Mouse (Mus musculus) forebrain, embryonic 10.5 days (tissue): ENCODE measurements around the gene Gal3st1. TPM values are rescaled to one million over a fixed set of nuclear protein-coding genes. Genes with fewer than 3 reads are reported as not detected.
"Not testable (repeated sequence)": the region's sequence is repeated elsewhere in the genome, so short reads cannot be mapped to it uniquely, and the experiment has no call there.

ENCODE experiments used
- DNase-seq: peaks from one replicate; pipeline ENCODE4 v3.0.0-alpha.2; 2017; ENCODE audit warnings: low spot score; ENCODE audit errors: extremely low spot score
- H3K27ac ChIP-seq: fragments of 300-500 bp; sonication (generic); 2 replicates; pipeline ENCODE4 v1.5.1; 2016; ENCODE audit warnings: mild to moderate bottlenecking
- H3K27me3 ChIP-seq: fragments of 300-500 bp; sonication (generic); 2 replicates; pipeline ENCODE4 v1.6.1; 2016; ENCODE audit warnings: mild to moderate bottlenecking; ENCODE audit not compliant: poor library complexity, severe bottlenecking
- H3K36me3 ChIP-seq: fragments of 300-500 bp; sonication (generic); replicated peaks from 2 replicates; pipeline ENCODE4 v1.6.1; 2016; ENCODE audit warnings: mild to moderate bottlenecking, moderate library complexity
- H3K4me1 ChIP-seq: fragments of 300-500 bp; sonication (generic); 2 replicates; pipeline ENCODE4 v1.6.1; 2016
- H3K4me3 ChIP-seq: fragments of 300-500 bp; sonication (generic); 2 replicates; pipeline ENCODE4 v1.5.1; 2016; ENCODE audit warnings: mild to moderate bottlenecking, moderate library complexity
- H3K9me3 ChIP-seq: fragments of 300-500 bp; sonication (generic); 2 replicates; pipeline ENCODE4 v1.6.1; 2016; ENCODE audit warnings: mild to moderate bottlenecking, moderate library complexity
- WGBS: fragments of 180-500 bp; shearing (Covaris S2); methylation state at CpG from one replicate; pipeline ENCODE4 v1.1.7; 2016; 5-methylcytosine and 5-hydroxymethylcytosine counted together
- polyA plus RNA-seq: library from polyadenylated mRNA; unstranded; fragments of >200 nt; fragmentation: Nextera tagmentation; extraction: Ambion mirVana; gene quantifications from 2 replicates; pipeline ENCODE4 v1.2.1, GENCODE M21; 2016

The Gal3st1 gene
- polyA plus RNA-seq, 1 experiment from 2014 or later, result 0.17 TPM

- Histone ChIP-seq H3K4me1 (peaks cover 1% of the 10 kb centered on the region), H3K27me3 (peaks cover 4% of the 10 kb centered on the region), H3K4me3 (no peak overlapping the region), H3K9me3 (no peaks in the 10 kb centered on the region), H3K36me3 (no peaks in the 10 kb centered on the region), H3K27ac (no peak overlapping the region)
- WGBS, result 40% methylated on average over 3 of the region's 3 CpGs
- DNase-seq, result no peak
These were observed 6.3 kb downstream of the Gal3st1 start for GRCm38 (mm10) chr11:3989748-3990147.

- no peak overlapping the region for H3K27ac ChIP-seq
- DNase-seq, result no peak
- H3K4me3 ChIP-seq, result no peak overlapping the region
- H3K4me1 ChIP-seq, result peaks cover 5% of the 10 kb centered on the region
- H3K9me3 ChIP-seq, result no peaks in the 10 kb centered on the region
- H3K27me3 ChIP-seq, result peaks cover 19% of the 10 kb centered on the region
- no peaks in the 10 kb centered on the region for H3K36me3 ChIP-seq
- WGBS, result 83% methylated on average over 6 of the region's 6 CpGs
These were observed 9.7 kb downstream of the Gal3st1 start for GRCm38 (mm10) chr11:3993132-3993531.

- Histone ChIP-seq H3K9me3 (no peaks in the 10 kb centered on the region), H3K4me3 (no peak overlapping the region), H3K36me3 (no peaks in the 10 kb centered on the region), H3K27ac (no peak overlapping the region), H3K27me3 (peaks cover 26% of the 10 kb centered on the region), H3K4me1 (peaks cover 12% of the 10 kb centered on the region)
- WGBS, result 82% methylated on average over 6 of the region's 6 CpGs
- no peak for DNase-seq
These were observed 10.5 kb downstream of the Gal3st1 start for GRCm38 (mm10) chr11:3993914-3994313.

GRCm38 (mm10) chr11:3995511-3995910, 12.1 kb downstream of the Gal3st1 start:
- 88% methylated on average over 5 of the region's 5 CpGs for WGBS
- Histone ChIP-seq H3K4me3 (no peak overlapping the region), H3K4me1 (peaks cover 12% of the 10 kb centered on the region), H3K36me3 (no peaks in the 10 kb centered on the region), H3K27ac (no peak overlapping the region), H3K9me3 (no peaks in the 10 kb centered on the region), H3K27me3 (peaks cover 42% of the 10 kb centered on the region)
- no peak for DNase-seq

- Histone ChIP-seq H3K27me3 (peaks cover 47% of the 10 kb centered on the region), H3K4me1 (peaks cover 12% of the 10 kb centered on the region), H3K9me3 (no peaks in the 10 kb centered on the region), H3K27ac (no peak overlapping the region), H3K36me3 (no peaks in the 10 kb centered on the region), H3K4me3 (no peak overlapping the region)
- DNase-seq, result no peak
- 87% methylated on average over 3 of the region's 3 CpGs for WGBS
These were observed 13.4 kb downstream of the Gal3st1 start for GRCm38 (mm10) chr11:3996840-3997239.

- 8% methylated on average over 66 of the region's 66 CpGs for WGBS
- peaks cover 47% of the 10 kb centered on the region for H3K27me3 ChIP-seq
- peaks cover 12% of the 10 kb centered on the region for H3K4me1 ChIP-seq
- H3K36me3 ChIP-seq, result no peaks in the 10 kb centered on the region
- peak overlapping the region; percentile 42 for H3K4me3 ChIP-seq
- no peaks in the 10 kb centered on the region for H3K9me3 ChIP-seq
- H3K27ac ChIP-seq, result no peak overlapping the region
- peak; percentile 26 for DNase-seq
These were observed 14.7 kb downstream of the Gal3st1 start for GRCm38 (mm10) chr11:3997978-3998720.

- no peak for DNase-seq
- WGBS, result 81% methylated on average over 5 of the region's 5 CpGs
These were observed 16.1 kb downstream of the Gal3st1 start for GRCm38 (mm10) chr11:3999547-3999946.

GRCm38 (mm10) chr11:4001603-4002002, 18.2 kb downstream of the Gal3st1 start:
- Histone ChIP-seq H3K9me3 (no peaks in the 10 kb centered on the region), H3K36me3 (no peaks in the 10 kb centered on the region), H3K27ac (no peak overlapping the region), H3K27me3 (peaks cover 44% of the 10 kb centered on the region), H3K4me1 (peaks cover 12% of the 10 kb centered on the region), H3K4me3 (no peak overlapping the region)
- WGBS, result 11% methylated on average over 5 of the region's 5 CpGs
- DNase-seq, result peak; percentile 68

More at GRCm38 (mm10) chr11:3999547-3999946, 16.1 kb downstream of the Gal3st1 start:
- Histone ChIP-seq H3K4me1 (peaks cover 12% of the 10 kb centered on the region), H3K4me3 (no peak overlapping the region), H3K9me3 (no peaks in the 10 kb centered on the region), H3K36me3 (no peaks in the 10 kb centered on the region), H3K27me3 (peaks cover 47% of the 10 kb centered on the region), H3K27ac (no peak overlapping the region)

- Histone ChIP-seq H3K4me1 (no peaks in the 10 kb centered on the region), H3K27me3 (peaks cover 7% of the 10 kb centered on the region), H3K4me3 (no peak overlapping the region), H3K36me3 (no peaks in the 10 kb centered on the region), H3K27ac (no peak overlapping the region), H3K9me3 (no peaks in the 10 kb centered on the region)
- DNase-seq, result no peak
- WGBS, result 74% methylated on average over 5 of the region's 5 CpGs
These were observed 21.9 kb downstream of the Gal3st1 start for GRCm38 (mm10) chr11:4005220-4005805.

GRCm38 (mm10) chr11:4006462-4006861, 23.0 kb downstream of the Gal3st1 start:
- no peak for DNase-seq
- 86% methylated on average over 3 of the region's 3 CpGs for WGBS

GRCm38 (mm10) chr11:4012616-4013015, 29.2 kb downstream of the Gal3st1 start:
- DNase-seq, result no peak
- Histone ChIP-seq H3K4me1 (no peaks in the 10 kb centered on the region), H3K27me3 (no peaks in the 10 kb centered on the region), H3K36me3 (no peaks in the 10 kb centered on the region), H3K27ac (no peak overlapping the region), H3K9me3 (peaks cover 6% of the 10 kb centered on the region), H3K4me3 (no peak overlapping the region)
- 59% methylated on average over 1 of the region's 1 CpGs for WGBS

More at GRCm38 (mm10) chr11:4006462-4006861, 23.0 kb downstream of the Gal3st1 start:
- H3K27me3 ChIP-seq, result no peaks in the 10 kb centered on the region
- no peaks in the 10 kb centered on the region for H3K9me3 ChIP-seq
- no peaks in the 10 kb centered on the region for H3K4me1 ChIP-seq
- no peak overlapping the region for H3K4me3 ChIP-seq
- H3K27ac ChIP-seq, result no peak overlapping the region
- no peaks in the 10 kb centered on the region for H3K36me3 ChIP-seq

GRCm38 (mm10) chr11:4015796-4016195, 32.4 kb downstream of the Gal3st1 start:
- WGBS, result 90% methylated on average over 14 of the region's 14 CpGs
- H3K4me1 ChIP-seq, H3K27ac ChIP-seq: not testable (repeated sequence)

GRCm38 (mm10) chr11:4022111-4022510, 38.7 kb downstream of the Gal3st1 start:
- not testable (repeated sequence) for H3K36me3 ChIP-seq, H3K27me3 ChIP-seq
- 92% methylated on average over 13 of the region's 13 CpGs for WGBS

More at GRCm38 (mm10) chr11:4015796-4016195, 32.4 kb downstream of the Gal3st1 start:
- not testable (repeated sequence) for DNase-seq, H3K27me3 ChIP-seq, H3K36me3 ChIP-seq, H3K9me3 ChIP-seq, H3K4me3 ChIP-seq

More at GRCm38 (mm10) chr11:4022111-4022510, 38.7 kb downstream of the Gal3st1 start:
- not testable (repeated sequence) for H3K27ac ChIP-seq, DNase-seq, H3K4me3 ChIP-seq, H3K9me3 ChIP-seq, H3K4me1 ChIP-seq
